Mouse (Mus musculus): ENCODE data around the gene Pmepa1. TPM values are rescaled to one million over a fixed set of nuclear protein-coding genes. Genes with fewer than 3 reads are reported as not detected.

Pmepa1 gene
- polyA plus RNA-seq, 1 experiment from 2014 or later, result 2.6 TPM

Other genes starting within 250 kb of the Pmepa1 start
- gene Ctcfl, start 157.0 kb downstream of the Pmepa1 start, polyA plus RNA-seq (2014; fragmentation: Nextera tagmentation; extraction: Ambion mirVana), result 0.11 TPM in 1 of 2 replicates, not detected in the other
- 0.05 and 0.23 TPM in 2 replicates for gene Pck1, start 123.5 kb downstream of the Pmepa1 start, polyA plus RNA-seq (2014; fragmentation: Nextera tagmentation; extraction: Ambion mirVana)
- gene Zbp1, start 57.6 kb downstream of the Pmepa1 start, polyA plus RNA-seq (2014; fragmentation: Nextera tagmentation; extraction: Ambion mirVana), result not detected in 2 replicates
- gene 1700021F07Rik, start 246.1 kb upstream of the Pmepa1 start, polyA plus RNA-seq (2014; fragmentation: Nextera tagmentation; extraction: Ambion mirVana), result not detected in 2 replicates

All from limb, embryonic 11.5 days (tissue).